Mouse (Mus musculus) E14TG2a.4 (cell line): ENCODE results near the gene Cd300ld3.
A peak's percentile ranks its signal among the peaks of the same experiment; 100 is the strongest.
"Not testable (repeated sequence)": the region's sequence is repeated elsewhere in the genome, so short reads cannot be mapped to it uniquely, and the experiment has no call there.

Source experiments
- H3K27me3 ChIP-seq: 2 replicates; pipeline ENCODE4 v1.6.1; 2014; ENCODE audit warnings: low read length, control low read depth; ENCODE audit not compliant: insufficient read depth
- H3K36me3 ChIP-seq: 2 replicates; pipeline ENCODE4 v1.6.1; 2014; ENCODE audit warnings: low read length, control low read depth; ENCODE audit not compliant: insufficient read depth
- H3K4me1 ChIP-seq: replicated peaks from 2 replicates; pipeline ENCODE4 v1.6.1; 2014; ENCODE audit warnings: low read depth, low read length, control low read depth
- H3K4me3 ChIP-seq: replicated peaks from 2 replicates; pipeline ENCODE4 v1.5.1; 2014; ENCODE audit warnings: mild to moderate bottlenecking, low read length
- H3K9me3 ChIP-seq: 2 replicates; pipeline ENCODE4 v1.6.1; 2014; ENCODE audit warnings: low read length, control low read depth
- CTCF ChIP-seq: conservative IDR thresholded peaks from 2 replicates; pipeline ENCODE4 v1.5.1; 2014; ENCODE audit warnings: low read length
- NANOG ChIP-seq: IDR thresholded peaks from 2 replicates; pipeline ENCODE4 v1.6.1; 2014; ENCODE audit warnings: borderline replicate concordance, low read length, mixed read lengths
- POU5F1 ChIP-seq: IDR thresholded peaks from 2 replicates; pipeline ENCODE4 v1.6.1; 2014; ENCODE audit warnings: low read length, borderline replicate concordance

Gene Cd300ld3

DNA sequence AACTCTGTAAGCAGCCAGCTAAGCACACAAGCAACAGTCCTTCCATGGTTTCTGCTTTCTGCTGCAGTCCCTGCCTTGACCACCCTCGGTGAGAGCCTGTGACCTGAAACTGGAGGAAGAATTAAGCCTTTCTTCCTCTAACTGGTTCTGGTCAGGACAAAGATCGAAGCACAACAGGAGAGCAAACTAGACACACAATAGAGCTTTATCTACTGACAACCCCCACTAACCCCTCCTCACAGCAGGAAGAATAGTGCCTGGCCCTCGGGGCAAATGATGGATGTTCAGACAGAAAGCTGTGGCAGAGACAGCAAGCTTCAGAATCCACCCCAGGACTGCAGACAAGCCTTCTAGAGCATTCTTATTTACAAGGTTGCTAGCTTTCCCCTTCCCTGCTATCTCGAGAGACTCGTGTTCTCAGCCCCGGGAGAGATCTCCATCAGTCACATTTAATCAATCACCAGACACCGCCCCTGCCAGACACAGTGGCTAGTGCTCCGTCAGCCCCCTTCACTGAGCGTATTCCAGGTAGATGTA is 22.9 kb upstream of the Cd300ld3 start:
- Histone ChIP-seq H3K9me3 (no peaks in the 10 kb centered on the region), H3K36me3 (no peaks in the 10 kb centered on the region), H3K4me3 (peak overlapping the region; percentile 43), H3K4me1 (peaks cover 49% of the 10 kb centered on the region), H3K27me3 (peaks cover 27% of the 10 kb centered on the region)
- TF ChIP-seq CTCF: no peak
- peak; percentile 95 for TF ChIP-seq NANOG
- no peak for TF ChIP-seq POU5F1

GRCm38 (mm10) chr11:115066768-115067167 is 18.6 kb upstream of the Cd300ld3 start:
- Histone ChIP-seq H3K9me3 (no peaks in the 10 kb centered on the region), H3K4me3 (no peak overlapping the region), H3K4me1 (peaks cover 31% of the 10 kb centered on the region), H3K27me3 (peaks cover 18% of the 10 kb centered on the region), H3K36me3 (no peaks in the 10 kb centered on the region)
- TF ChIP-seq CTCF (peak; percentile 61), NANOG (no peak)

GRCm38 (mm10) chr11:115062077-115062476 is 13.9 kb upstream of the Cd300ld3 start, which contains the start of gene Cd300e:
Cd300e (minus strand) TSS chr11:115062177.
- TF ChIP-seq POU5F1: no peak
- H3K36me3 ChIP-seq: no peaks in the 10 kb centered on the region
- H3K9me3 ChIP-seq: no peaks in the 10 kb centered on the region
- peaks cover 4% of the 10 kb centered on the region for H3K4me1 ChIP-seq
- peaks cover 17% of the 10 kb centered on the region for H3K27me3 ChIP-seq
- H3K4me3 ChIP-seq: no peak within 1 kb of the TSS

DNA sequence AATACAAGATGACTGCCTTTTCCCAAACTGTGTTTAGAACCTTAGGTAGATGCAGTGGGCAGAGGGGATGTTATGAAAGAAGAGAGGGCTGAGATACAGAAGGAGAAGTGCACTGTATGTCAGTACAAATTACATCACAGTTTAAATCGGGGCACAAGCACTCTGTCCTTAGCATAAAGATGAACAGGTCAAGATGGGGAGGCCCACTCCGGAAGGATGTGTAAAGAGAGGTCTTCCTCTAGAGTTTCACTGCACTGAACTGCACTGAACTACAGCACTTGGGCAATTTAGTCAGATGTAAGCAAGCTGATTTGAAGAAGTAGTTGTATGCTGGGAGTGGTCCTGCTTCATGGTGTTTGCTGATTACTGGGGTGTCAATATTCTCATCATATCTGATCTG is 11.6 kb upstream of the Cd300ld3 start:
- H3K36me3 ChIP-seq: no peaks in the 10 kb centered on the region
- no peak overlapping the region for H3K4me3 ChIP-seq
- H3K4me1 ChIP-seq: peaks cover 9% of the 10 kb centered on the region
- peaks cover 12% of the 10 kb centered on the region for H3K27me3 ChIP-seq
- no peaks in the 10 kb centered on the region for H3K9me3 ChIP-seq
- TF ChIP-seq CTCF (no peak), POU5F1 (no peak), NANOG (no peak)

DNA sequence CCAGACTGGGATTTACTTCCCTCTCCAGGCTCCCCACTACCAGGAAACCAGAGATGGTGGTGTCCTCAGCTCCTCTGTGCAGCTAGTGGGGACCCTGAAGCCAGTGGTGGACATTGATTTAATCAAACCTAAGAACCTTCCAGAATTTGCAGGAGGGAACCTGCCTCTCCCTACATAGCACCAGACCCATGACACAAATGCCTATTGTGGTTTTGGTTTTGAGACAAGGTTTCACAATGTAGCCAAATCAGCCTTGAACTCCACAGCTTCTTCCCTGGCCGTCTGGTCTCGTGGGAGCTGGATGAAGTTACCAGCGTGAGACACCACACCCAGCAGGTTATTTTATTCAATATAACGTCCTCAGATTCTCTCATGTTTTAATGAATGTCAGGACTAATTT is 10.5 kb upstream of the Cd300ld3 start:
- Histone ChIP-seq H3K9me3 (no peaks in the 10 kb centered on the region), H3K4me1 (peaks cover 19% of the 10 kb centered on the region), H3K4me3 (no peak overlapping the region), H3K27me3 (peaks cover 12% of the 10 kb centered on the region), H3K36me3 (no peaks in the 10 kb centered on the region)
- TF ChIP-seq CTCF: no peak
- no peak for TF ChIP-seq POU5F1
- TF ChIP-seq NANOG: no peak

- no peaks in the 10 kb centered on the region for H3K36me3 ChIP-seq
- no peak overlapping the region for H3K4me3 ChIP-seq
- H3K9me3 ChIP-seq: no peaks in the 10 kb centered on the region
- TF ChIP-seq NANOG (no peak), POU5F1 (no peak), CTCF (no peak)
- H3K4me1 ChIP-seq: peaks cover 35% of the 10 kb centered on the region
- H3K27me3 ChIP-seq: peaks cover 7% of the 10 kb centered on the region
Measured at GRCm38 (mm10) chr11:115054537-115054936, 6.3 kb upstream of the Cd300ld3 start.

- Histone ChIP-seq H3K36me3 (no peaks in the 10 kb centered on the region), H3K4me3 (0 out of 2 replicates have a peak overlapping the region, but pooled peaks have one; percentile 2), H3K9me3 (no peaks in the 10 kb centered on the region), H3K27me3 (no peaks in the 10 kb centered on the region; the same call in 1 of the 2 replicates), H3K4me1 (peaks cover 36% of the 10 kb centered on the region)
- TF ChIP-seq CTCF: no peak
- TF ChIP-seq NANOG: peak; percentile 64; the same call in 1 of the 2 replicates
Measured at GRCm38 (mm10) chr11:115052991-115053390, 4.8 kb upstream of the Cd300ld3 start.

DNA sequence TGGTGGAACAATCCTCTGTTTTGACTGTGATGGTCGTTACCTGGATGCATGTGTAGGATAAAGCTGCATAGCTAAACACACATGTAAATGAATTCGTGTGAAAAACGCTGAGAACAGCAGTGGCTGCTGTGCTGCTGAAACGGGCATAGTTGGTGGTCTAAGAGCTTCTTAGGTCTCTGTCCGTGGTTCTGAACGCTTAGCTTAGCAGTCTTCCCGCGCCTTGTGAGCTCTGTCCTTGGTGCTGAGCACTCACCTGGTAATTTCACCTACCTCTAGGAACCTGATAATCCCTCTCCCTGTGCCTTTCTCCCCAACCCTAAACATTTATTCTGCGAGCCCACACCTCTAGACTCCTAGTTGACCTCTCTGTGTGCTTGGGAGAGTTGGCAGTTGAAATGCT is 4.0 kb upstream of the Cd300ld3 start:
- Histone ChIP-seq H3K4me3 (no peak overlapping the region), H3K27me3 (peaks cover 2% of the 10 kb centered on the region; the same call in 1 of the 2 replicates), H3K9me3 (no peaks in the 10 kb centered on the region), H3K4me1 (peaks cover 36% of the 10 kb centered on the region), H3K36me3 (no peaks in the 10 kb centered on the region)
- no peak for TF ChIP-seq CTCF

GRCm38 (mm10) chr11:115049282-115049895 is 1.2 kb upstream of the Cd300ld3 start:
- Histone ChIP-seq H3K9me3 (no peaks in the 10 kb centered on the region), H3K36me3 (no peaks in the 10 kb centered on the region), H3K4me1 (peaks cover 28% of the 10 kb centered on the region), H3K4me3 (no peak overlapping the region), H3K27me3 (peaks cover 6% of the 10 kb centered on the region; the same call in 1 of the 2 replicates)
- TF ChIP-seq CTCF: peak; percentile 58
- no peak for TF ChIP-seq NANOG
- TF ChIP-seq POU5F1: no peak

GRCm38 (mm10) chr11:115037669-115038068 is 10.5 kb downstream of the Cd300ld3 start, which contains the start of gene Cd300ld5:
Cd300ld5 (minus strand) TSS chr11:115037769.
- not testable (repeated sequence) for H3K36me3 ChIP-seq, H3K9me3 ChIP-seq, H3K4me3 ChIP-seq, H3K4me1 ChIP-seq, H3K27me3 ChIP-seq

GRCm38 (mm10) chr11:115026912-115027311 is 21.3 kb downstream of the Cd300ld3 start, which contains the start of gene Cd300ld4:
Cd300ld4 (minus strand) TSS chr11:115027012.
- H3K4me1 ChIP-seq, H3K9me3 ChIP-seq, H3K4me3 ChIP-seq, H3K36me3 ChIP-seq, H3K27me3 ChIP-seq: not testable (repeated sequence)

- not testable (repeated sequence) for H3K27me3 ChIP-seq, H3K36me3 ChIP-seq, H3K9me3 ChIP-seq, H3K4me3 ChIP-seq, H3K4me1 ChIP-seq
Measured at GRCm38 (mm10) chr11:115016093-115016492, 32.1 kb downstream of the Cd300ld3 start, which contains the start of gene Cd300ld2. Cd300ld2 (minus strand) TSS chr11:115016193.
